Mouse (Mus musculus): ENCODE measurements around the gene Nemp1. TPM values are rescaled to one million over a fixed set of nuclear protein-coding genes. Genes with fewer than 3 reads are reported as not detected.

Nemp1 gene
- polyA plus RNA-seq, 1 experiment from 2014 or later: 5.8 TPM

DNA sequence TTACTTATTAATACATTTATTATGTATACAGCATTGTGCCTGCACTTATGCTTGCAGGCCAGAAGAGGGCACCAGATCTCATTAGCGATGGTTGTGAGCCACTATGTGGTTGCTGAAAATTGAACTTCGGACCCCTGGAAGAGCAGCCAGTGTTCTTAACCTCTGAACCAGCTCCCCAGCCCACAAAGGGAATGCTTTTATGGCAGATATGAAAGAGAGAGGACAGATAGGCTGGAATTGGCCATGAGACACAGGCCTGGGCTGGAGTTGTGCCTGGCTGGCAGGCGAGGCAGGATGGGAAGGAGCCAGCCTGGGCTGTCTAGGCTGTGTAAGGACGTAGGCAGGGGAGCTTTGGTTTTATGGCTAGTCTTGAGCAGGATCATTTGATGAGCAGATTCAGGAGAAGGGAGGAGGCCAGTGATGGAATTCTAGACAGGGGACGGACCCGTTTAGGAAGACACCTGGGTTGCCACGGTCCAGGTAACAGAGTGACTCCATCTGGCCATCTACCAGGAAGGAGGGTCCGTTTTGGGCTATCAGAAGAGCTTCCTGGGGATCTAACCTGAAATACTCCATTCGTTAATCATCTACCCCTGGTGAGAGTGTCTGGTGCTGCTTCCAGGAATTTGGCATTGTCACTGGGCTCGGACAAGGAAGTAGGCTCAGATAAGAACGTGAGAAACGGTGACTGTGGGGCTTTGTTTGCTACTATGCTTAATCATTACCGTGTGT, 71.6 kb downstream of the Nemp1 start:
- H3K27me3 ChIP-seq: peaks cover 11% of the 10 kb centered on the region; the same call in 1 of the 2 replicates
- no peak overlapping the region for H3K27ac ChIP-seq (replicated peaks)
- peaks cover 17% of the 10 kb centered on the region for H3K36me3 ChIP-seq
- peak overlapping the region; percentile 68; the same call in 1 of the 2 replicates for H3K4me3 ChIP-seq
- peaks cover 20% of the 10 kb centered on the region for H3K4me1 ChIP-seq
- ATAC-seq (replicated peaks): no peak
- H3K9me3 ChIP-seq: no peaks in the 10 kb centered on the region
- no peak overlapping the region for H3K9ac ChIP-seq (replicated peaks)
- H3K4me2 ChIP-seq (replicated peaks): no peak overlapping the region; the same call in 1 of the 2 replicates
- 56% methylated on average over 13 of the region's 13 CpGs for WGBS

DNA sequence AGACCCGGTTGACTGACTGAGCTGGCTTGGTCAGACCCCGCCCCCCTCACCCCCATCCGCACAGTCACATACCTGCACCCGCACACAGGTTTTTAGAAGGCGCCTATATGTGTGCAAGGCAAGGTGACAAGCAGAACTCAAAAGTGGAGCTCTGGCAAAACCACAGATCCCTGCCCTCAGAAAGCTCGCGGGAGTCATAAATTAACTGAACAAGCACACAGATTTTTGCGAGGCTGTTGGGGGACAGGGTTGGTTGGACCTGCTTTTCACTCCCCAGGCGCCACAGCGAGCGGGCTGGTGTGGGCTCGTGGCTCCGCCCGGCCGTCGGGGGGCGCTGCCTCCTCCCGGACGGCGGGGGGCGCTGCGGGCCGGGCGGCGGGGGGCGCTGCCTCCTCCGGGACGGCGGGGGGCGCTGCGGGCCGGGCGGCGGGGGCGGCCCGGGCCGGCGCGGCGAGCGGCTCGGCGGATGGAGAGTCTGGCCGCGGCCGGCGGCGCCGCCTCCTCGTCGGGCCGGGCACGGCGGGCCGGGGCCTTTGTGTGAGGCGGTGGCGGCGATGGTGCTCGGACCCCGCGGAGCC, 72.5 kb downstream of the Nemp1 start, which contains the start of gene Zbtb39:
TSS of gene Zbtb39 (plus strand) at position 456 of the 578 bp plus-strand sequence.
- H3K4me2 ChIP-seq (replicated peaks): peak within 1 kb of the TSS; percentile 50
- H3K9me3 ChIP-seq: no peaks in the 10 kb centered on the region
- H3K4me3 ChIP-seq: peak within 1 kb of the TSS; percentile 68
- H3K9ac ChIP-seq (replicated peaks): peak within 1 kb of the TSS; percentile 85
- WGBS: under 1% methylated on average over 33 of the region's 61 CpGs
- H3K27ac ChIP-seq (replicated peaks): peak within 1 kb of the TSS; percentile 76
- H3K36me3 ChIP-seq: peaks cover 26% of the 10 kb centered on the region
- peaks cover 20% of the 10 kb centered on the region for H3K4me1 ChIP-seq
- peak; percentile 81 for ATAC-seq (replicated peaks)
- H3K27me3 ChIP-seq: peaks cover 5% of the 10 kb centered on the region; the same call in 1 of the 2 replicates

DNA sequence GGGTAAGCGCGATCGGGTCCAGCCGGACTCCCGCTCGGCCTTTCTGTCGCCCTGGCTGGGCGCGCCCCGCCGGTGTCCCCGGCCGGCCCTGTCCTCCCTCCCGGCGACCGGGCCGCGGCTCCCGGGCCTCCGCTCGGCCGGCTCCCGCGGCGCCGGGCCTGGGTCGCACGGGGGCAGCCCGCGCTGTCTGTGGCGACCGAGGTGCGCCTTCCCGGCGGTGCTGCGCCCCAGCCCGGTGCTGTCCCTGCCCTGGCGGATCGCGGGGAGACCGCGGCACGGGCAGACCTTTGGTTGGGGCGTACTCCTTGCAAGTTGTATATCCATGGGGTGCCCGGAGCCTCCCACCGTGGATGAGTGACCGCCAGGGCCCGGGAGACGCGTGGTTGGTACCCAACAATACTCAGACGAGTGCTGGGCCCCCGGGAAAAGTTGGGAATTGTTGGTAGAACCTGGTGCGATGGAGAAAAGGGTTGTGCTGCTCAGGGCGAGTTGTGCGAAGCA, 73.0 kb downstream of the Nemp1 start:
- H3K9me3 ChIP-seq: no peaks in the 10 kb centered on the region
- H3K36me3 ChIP-seq: peaks cover 31% of the 10 kb centered on the region
- under 1% methylated on average over 54 of the region's 55 CpGs for WGBS
- peaks cover 20% of the 10 kb centered on the region for H3K4me1 ChIP-seq
- H3K9ac ChIP-seq (replicated peaks): peak overlapping the region; percentile 85
- peak overlapping the region; percentile 68 for H3K4me3 ChIP-seq
- peak overlapping the region; percentile 76 for H3K27ac ChIP-seq (replicated peaks)
- H3K4me2 ChIP-seq (replicated peaks): peak overlapping the region; percentile 50
- peaks cover 5% of the 10 kb centered on the region; the same call in 1 of the 2 replicates for H3K27me3 ChIP-seq
- peak; percentile 74 for ATAC-seq (replicated peaks)

DNA sequence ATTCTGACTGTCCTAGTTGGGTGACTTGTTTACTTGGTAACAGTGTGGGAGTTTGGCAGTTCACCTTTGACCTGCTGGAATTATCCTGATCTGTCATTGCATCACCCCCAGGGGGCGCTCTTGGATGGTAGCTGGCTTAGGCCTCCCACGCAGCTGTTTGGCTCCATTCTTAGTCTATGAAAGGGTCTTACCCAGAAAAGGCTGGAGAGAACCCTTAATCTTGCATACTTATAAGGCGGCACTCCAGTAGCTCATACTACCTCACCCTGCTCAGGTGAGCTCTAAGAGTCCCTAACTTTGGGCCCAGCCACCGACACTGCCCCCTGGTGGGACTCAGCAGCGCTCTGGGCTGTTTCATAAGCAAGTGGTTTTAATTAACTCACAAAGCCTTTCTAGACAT, 78.0 kb downstream of the Nemp1 start:
- Histone ChIP-seq H3K9ac (replicated peaks) (no peak overlapping the region), H3K9me3 (no peaks in the 10 kb centered on the region), H3K36me3 (peaks cover 62% of the 10 kb centered on the region), H3K4me3 (no peak overlapping the region), H3K4me1 (peaks cover 12% of the 10 kb centered on the region), H3K27me3 (no peaks in the 10 kb centered on the region), H3K27ac (replicated peaks) (no peak overlapping the region), H3K4me2 (replicated peaks) (no peak overlapping the region)
- 69% methylated on average over 5 of the region's 5 CpGs for WGBS
- no peak for ATAC-seq (replicated peaks)

DNA sequence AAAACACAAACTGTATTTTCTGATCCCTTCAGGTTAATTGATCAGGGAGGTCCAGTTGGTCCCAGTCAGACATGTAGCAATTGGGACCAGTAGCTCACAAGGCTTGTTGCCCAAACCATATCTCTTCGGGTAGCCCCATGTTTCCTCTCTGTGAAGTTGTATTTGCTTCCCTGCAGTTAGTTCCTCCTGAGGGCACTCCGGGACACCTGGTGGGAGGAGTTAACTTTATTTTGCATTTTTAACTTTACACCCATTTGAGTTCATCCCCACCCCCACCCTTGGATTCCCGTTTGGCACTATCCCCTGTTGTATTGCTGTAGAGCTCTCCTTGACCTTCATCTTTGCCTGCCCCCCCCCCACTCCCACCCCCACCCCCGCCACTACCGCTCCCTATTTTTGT, 79.2 kb downstream of the Nemp1 start:
- H3K36me3 ChIP-seq: peaks cover 62% of the 10 kb centered on the region
- ATAC-seq (replicated peaks): no peak
- no peak overlapping the region for H3K4me2 ChIP-seq (replicated peaks)
- H3K4me1 ChIP-seq: peaks cover 2% of the 10 kb centered on the region; the same call in 1 of the 2 replicates
- H3K9ac ChIP-seq (replicated peaks): no peak overlapping the region
- no peak overlapping the region for H3K27ac ChIP-seq (replicated peaks)
- H3K4me3 ChIP-seq: no peak overlapping the region
- 74% methylated on average over 5 of the region's 5 CpGs for WGBS
- H3K27me3 ChIP-seq: no peaks in the 10 kb centered on the region
- no peaks in the 10 kb centered on the region for H3K9me3 ChIP-seq

DNA sequence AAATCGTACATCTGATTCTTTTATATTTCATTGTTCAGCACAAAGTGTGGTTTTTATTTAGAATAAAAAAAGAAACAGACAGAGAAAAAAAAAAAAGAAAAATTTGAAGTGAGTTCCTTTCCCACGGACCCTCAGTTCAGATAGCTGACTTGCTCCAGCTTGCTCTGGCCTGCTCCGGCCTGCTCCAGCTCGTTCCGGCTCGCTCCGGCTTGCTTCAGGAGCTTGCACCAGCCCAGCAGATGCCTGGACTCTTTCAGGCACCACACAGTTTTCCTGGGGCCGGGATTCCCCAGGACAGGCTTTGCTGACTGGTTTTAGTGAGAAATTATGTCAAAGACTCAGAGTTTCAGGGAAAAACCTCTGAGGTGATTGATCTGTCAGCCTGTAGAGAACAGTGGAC, 80.6 kb downstream of the Nemp1 start:
- no peak overlapping the region for H3K27ac ChIP-seq (replicated peaks)
- H3K4me1 ChIP-seq: no peaks in the 10 kb centered on the region
- H3K9me3 ChIP-seq: no peaks in the 10 kb centered on the region
- H3K36me3 ChIP-seq: peaks cover 55% of the 10 kb centered on the region
- no peak overlapping the region for H3K9ac ChIP-seq (replicated peaks)
- 93% methylated on average over 8 of the region's 8 CpGs for WGBS
- no peaks in the 10 kb centered on the region for H3K27me3 ChIP-seq
- no peak for ATAC-seq (replicated peaks)
- H3K4me2 ChIP-seq (replicated peaks): no peak overlapping the region
- H3K4me3 ChIP-seq: no peak overlapping the region

DNA sequence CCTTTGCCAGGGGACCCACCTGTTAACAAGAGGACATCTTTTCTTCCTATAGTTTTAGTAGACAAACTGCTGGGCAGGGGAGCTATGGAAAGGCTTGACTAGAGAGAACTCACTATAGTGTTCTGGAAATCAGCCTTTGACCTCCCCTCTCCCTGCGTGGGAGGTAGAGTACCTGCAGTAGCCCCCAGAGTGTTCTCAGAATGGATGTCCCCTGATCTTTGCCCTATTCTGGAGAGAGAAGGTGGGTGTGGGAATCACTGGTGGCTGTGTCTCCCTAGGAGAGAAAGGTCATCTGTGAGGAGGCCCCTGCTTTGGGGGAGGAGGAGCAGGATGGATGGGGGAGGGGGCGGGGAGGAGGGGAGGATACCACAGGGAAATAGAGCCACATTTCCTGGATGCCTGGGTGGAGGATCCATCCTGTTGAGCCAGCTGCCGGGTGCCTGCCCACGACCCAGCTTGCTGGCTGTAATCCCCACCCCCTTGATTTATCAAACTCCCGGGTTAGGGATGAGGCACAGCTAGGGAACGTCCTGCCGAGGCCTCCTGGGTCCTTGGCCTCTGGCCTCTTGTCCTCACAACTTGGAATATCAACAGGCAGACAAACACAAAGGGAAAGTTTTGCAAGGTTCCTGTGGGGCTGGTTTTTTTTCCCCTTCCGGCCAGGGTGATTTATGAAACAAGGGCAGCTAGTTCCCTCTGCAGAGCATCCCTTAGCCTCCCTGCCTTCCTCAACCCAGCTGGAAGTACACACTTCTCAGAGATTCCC, 82.3 kb downstream of the Nemp1 start:
- 21% methylated on average over 8 of the region's 8 CpGs for WGBS
- no peak overlapping the region for H3K4me2 ChIP-seq (replicated peaks)

DNA sequence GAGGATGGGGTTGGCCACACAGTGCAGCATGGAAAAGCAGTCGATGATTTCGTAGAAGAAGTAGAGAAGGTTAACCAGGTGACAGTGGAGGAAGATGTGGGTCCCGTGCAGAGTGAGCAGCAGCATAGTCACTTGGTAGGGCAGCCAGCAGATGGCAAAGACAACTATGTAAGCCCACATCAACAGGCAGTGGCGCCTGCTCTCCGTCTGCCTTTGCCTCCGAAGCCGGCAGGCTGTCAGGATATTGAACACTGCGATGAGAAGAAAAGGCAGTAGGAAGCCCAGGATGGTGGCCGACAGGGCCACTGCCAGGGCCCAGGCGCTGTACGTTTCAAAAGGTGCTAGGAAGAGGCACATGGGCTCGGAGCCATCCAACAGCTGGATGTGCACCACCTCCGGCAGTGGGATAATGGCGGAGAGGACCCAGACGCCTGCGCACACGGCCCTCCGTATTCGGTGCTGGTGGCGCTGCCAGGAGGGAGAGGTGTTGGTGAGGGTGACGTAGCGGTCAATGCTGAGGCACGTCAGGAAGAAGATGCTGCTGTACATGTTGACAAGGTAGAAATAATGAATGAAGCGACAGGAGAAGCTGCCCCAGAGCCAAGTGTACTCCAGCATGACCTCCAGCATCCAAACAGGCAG, 83.6 kb downstream of the Nemp1 start:
- Histone ChIP-seq H3K27ac (replicated peaks) (no peak overlapping the region), H3K9ac (replicated peaks) (no peak overlapping the region), H3K27me3 (no peaks in the 10 kb centered on the region), H3K4me1 (no peaks in the 10 kb centered on the region), H3K4me3 (peak overlapping the region; percentile 20), H3K36me3 (peaks cover 26% of the 10 kb centered on the region), H3K9me3 (no peaks in the 10 kb centered on the region), H3K4me2 (replicated peaks) (peak overlapping the region; percentile 26)
- WGBS: 58% methylated on average over 24 of the region's 24 CpGs
- ATAC-seq (replicated peaks): no peak

More for the DNA sequence above, 82.3 kb downstream of the Nemp1 start:
- H3K9me3 ChIP-seq: no peaks in the 10 kb centered on the region
- no peak overlapping the region for H3K4me3 ChIP-seq
- no peak overlapping the region for H3K27ac ChIP-seq (replicated peaks)
- H3K36me3 ChIP-seq: peaks cover 37% of the 10 kb centered on the region
- no peaks in the 10 kb centered on the region for H3K4me1 ChIP-seq
- no peaks in the 10 kb centered on the region for H3K27me3 ChIP-seq
- no peak overlapping the region for H3K9ac ChIP-seq (replicated peaks)
- no peak for ATAC-seq (replicated peaks)

Other genes with a start within 250 kb of the Nemp1 start
- gene Stac3, start 165.2 kb upstream of the Nemp1 start, polyA plus RNA-seq (2015; fragmentation: Nextera tagmentation; extraction: Ambion mirVana): 1.5 and 1.6 TPM in 2 replicates
- gene Ndufa4l2, start 151.9 kb upstream of the Nemp1 start, polyA plus RNA-seq (2015; fragmentation: Nextera tagmentation; extraction: Ambion mirVana): 17.1 and 18.0 TPM in 2 replicates
- gene Shmt2, start 144.5 kb upstream of the Nemp1 start, polyA plus RNA-seq (2015; fragmentation: Nextera tagmentation; extraction: Ambion mirVana): 75.2 and 78.5 TPM in 2 replicates
- gene Nxph4, start 132.3 kb upstream of the Nemp1 start, polyA plus RNA-seq (2015; fragmentation: Nextera tagmentation; extraction: Ambion mirVana): 38.9 and 40.2 TPM in 2 replicates
- 93.1 and 95.7 TPM in 2 replicates for gene Lrp1, start 45.8 kb upstream of the Nemp1 start, polyA plus RNA-seq (2015; fragmentation: Nextera tagmentation; extraction: Ambion mirVana)
- 3.4 and 3.7 TPM in 2 replicates for gene Stat6, start 23.9 kb upstream of the Nemp1 start, polyA plus RNA-seq (2015; fragmentation: Nextera tagmentation; extraction: Ambion mirVana)
- gene Nab2, start 1.7 kb downstream of the Nemp1 start, polyA plus RNA-seq (2015; fragmentation: Nextera tagmentation; extraction: Ambion mirVana): 2.9 and 3.9 TPM in 2 replicates
- gene Myo1a, start 38.3 kb downstream of the Nemp1 start, polyA plus RNA-seq (2015; fragmentation: Nextera tagmentation; extraction: Ambion mirVana): 0.87 and 1.1 TPM in 2 replicates
- gene Tac2, start 57.6 kb downstream of the Nemp1 start, polyA plus RNA-seq (2015; fragmentation: Nextera tagmentation; extraction: Ambion mirVana): 4.5 and 6.6 TPM in 2 replicates
- gene Zbtb39, start 72.6 kb downstream of the Nemp1 start, polyA plus RNA-seq (2015; fragmentation: Nextera tagmentation; extraction: Ambion mirVana): 4.0 and 4.1 TPM in 2 replicates
- 0.60 and 0.74 TPM in 2 replicates for gene Gpr182, start 84.8 kb downstream of the Nemp1 start, polyA plus RNA-seq (2015; fragmentation: Nextera tagmentation; extraction: Ambion mirVana)
- not detected in 2 replicates for gene Rdh1, start 92.8 kb downstream of the Nemp1 start, polyA plus RNA-seq (2015; fragmentation: Nextera tagmentation; extraction: Ambion mirVana)
- gene Rdh16f1, start 92.9 kb downstream of the Nemp1 start, polyA plus RNA-seq (2015; fragmentation: Nextera tagmentation; extraction: Ambion mirVana): not detected in 2 replicates
- 0.22 and 0.24 TPM in 2 replicates for gene Rdh9, start 109.5 kb downstream of the Nemp1 start, polyA plus RNA-seq (2015; fragmentation: Nextera tagmentation; extraction: Ambion mirVana)
- gene Rdh16, start 134.3 kb downstream of the Nemp1 start, polyA plus RNA-seq (2015; fragmentation: Nextera tagmentation; extraction: Ambion mirVana): 0.08 TPM in 1 of 2 replicates, not detected in the other
- gene Rdh19, start 183.0 kb downstream of the Nemp1 start, polyA plus RNA-seq (2015; fragmentation: Nextera tagmentation; extraction: Ambion mirVana): not detected in 2 replicates
- not detected in 2 replicates for gene Rdh16f2, start 199.6 kb downstream of the Nemp1 start, polyA plus RNA-seq (2015; fragmentation: Nextera tagmentation; extraction: Ambion mirVana)
- not detected in 2 replicates for gene Rdh7, start 221.9 kb downstream of the Nemp1 start, polyA plus RNA-seq (2015; fragmentation: Nextera tagmentation; extraction: Ambion mirVana)
- gene Sdr9c7, start 231.6 kb downstream of the Nemp1 start, polyA plus RNA-seq (2015; fragmentation: Nextera tagmentation; extraction: Ambion mirVana): not detected in 2 replicates

Data from forebrain, embryonic 15.5 days (tissue).